Mouse (Mus musculus) E14TG2a.4 (cell line): ENCODE measurements around the gene Sfxn4.

Experiments
- CTCF ChIP-seq: conservative IDR thresholded peaks from 2 replicates; pipeline ENCODE4 v1.5.1; 2014; ENCODE audit warnings: low read length
- POU5F1 ChIP-seq: IDR thresholded peaks from 2 replicates; pipeline ENCODE4 v1.6.1; 2014; ENCODE audit warnings: low read length, borderline replicate concordance

- TF ChIP-seq CTCF = no peak
- no peak for TF ChIP-seq POU5F1
Observed at GRCm38 (mm10) chr19:60793170-60793707, 68.0 kb downstream of the Sfxn4 start.
